20 mouse cellular contexts compared by ENCODE assay signal in genomic region chr5:34269921-34270465, GRCm38 (mm10). TPM values are rescaled to one million over a fixed set of nuclear protein-coding genes. Genes with fewer than 3 reads are reported as not detected.
A peak's percentile ranks its signal among the peaks of the same experiment; 100 is the strongest.
DNase-seq lines count a peak whose midpoint lies in the region; ATAC-seq and TF ChIP-seq lines count a peak whose summit lies in the region.
"Had no signal": no experiment of that assay in that cellular context is flagged by ENCODE, and none has a peak within 500 bp of the region (broad histone marks: within the 10 kb centered on the region; RNA-seq: fewer than 3 reads in every experiment).

No protein-coding gene starts in this region.

- H3K36me3 ChIP-seq in hindbrain, postnatal 0 days (ENCODE audit: insufficient read depth, low read length) = no peaks in the 10 kb centered on the region
- no peaks in the 10 kb centered on the region for H3K36me3 ChIP-seq in hindbrain, embryonic 16.5 days (ENCODE audit: control insufficient read depth, insufficient read depth, low read length)
- no peaks in the 10 kb centered on the region for H3K36me3 ChIP-seq in forebrain, embryonic 10.5 days (replicated peaks)
- H3K36me3 ChIP-seq: embryonic facial prominence, embryonic 13.5 days; lung, embryonic 15.5 days; neural tube, embryonic 13.5 days had no signal

- no peak overlapping the region for H3K9ac ChIP-seq in hindbrain, postnatal 0 days (replicated peaks; ENCODE audit: low read length)
- H3K9ac ChIP-seq in hindbrain, embryonic 16.5 days (ENCODE audit: low read depth, low read length) = no peak overlapping the region
- H3K9ac ChIP-seq: embryonic facial prominence, embryonic 13.5 days; hindbrain, embryonic 14.5 days; lung, embryonic 15.5 days; neural tube, embryonic 13.5 days had no signal

- no peaks in the 10 kb centered on the region for H3K27me3 ChIP-seq in hindbrain, postnatal 0 days (ENCODE audit: insufficient read depth, low read length)
- no peaks in the 10 kb centered on the region for H3K27me3 ChIP-seq in hindbrain, embryonic 16.5 days (replicated peaks; ENCODE audit: control insufficient read depth, insufficient read depth, low read length)
- no peaks in the 10 kb centered on the region for H3K27me3 ChIP-seq in forebrain, embryonic 10.5 days (ENCODE audit: poor library complexity, severe bottlenecking)
- H3K27me3 ChIP-seq: embryonic facial prominence, embryonic 13.5 days; lung, embryonic 15.5 days; neural tube, embryonic 13.5 days had no signal

- H3K4me3 ChIP-seq in hindbrain, postnatal 0 days (ENCODE audit: low read length) = no peak overlapping the region
- H3K4me3 ChIP-seq in hindbrain, embryonic 16.5 days (ENCODE audit: low read length) = no peak overlapping the region
- H3K4me3 ChIP-seq in forebrain, embryonic 10.5 days = no peak overlapping the region
- H3K4me3 ChIP-seq: embryonic facial prominence, embryonic 13.5 days; left cerebral cortex, adult 2 months; lung, embryonic 15.5 days; neural tube, embryonic 13.5 days had no signal

- no peak for ATAC-seq in hindbrain, postnatal 0 days
- ATAC-seq in hindbrain, embryonic 16.5 days = no peak
- peak; percentile 75 for ATAC-seq in megakaryocyte-erythroid progenitor cell, adult 5-6 weeks (replicated peaks; ENCODE audit: low FRiP score, low TSS enrichment, poor library complexity, severe bottlenecking)

- DNase-seq in hindbrain, postnatal 0 days (ENCODE audit: low spot score) = no peak
- peak; percentile 71 to 75 for DNase-seq in cerebellum, adult 18-20 months
- DNase-seq in liver = peak; percentile 40
- DNase-seq in layer of hippocampus, adult 11-12 months (ENCODE audit: low spot score) = no peak
- no peak for DNase-seq in retina, postnatal 1 day
- no peak for DNase-seq in forebrain, embryonic 10.5 days (ENCODE audit: extremely low spot score, low spot score)
- DNase-seq: adrenal gland, postnatal 25 days; kidney, adult 9 months; right cerebral cortex, postnatal 4 days; thymus, adult 18-20 months had no signal

- no peaks in the 10 kb centered on the region for H3K9me3 ChIP-seq in hindbrain, postnatal 0 days (ENCODE audit: low read length)
- no peaks in the 10 kb centered on the region for H3K9me3 ChIP-seq in hindbrain, embryonic 16.5 days (ENCODE audit: control insufficient read depth, low read length)
- H3K9me3 ChIP-seq in forebrain, embryonic 10.5 days = no peaks in the 10 kb centered on the region
- H3K9me3 ChIP-seq: embryonic facial prominence, embryonic 13.5 days; lung, embryonic 15.5 days; neural tube, embryonic 13.5 days had no signal

- WGBS in hindbrain, postnatal 0 days = 67% methylated on average over 12 of the region's 12 CpGs
- WGBS in hindbrain, embryonic 16.5 days = 73% methylated on average over 12 of the region's 12 CpGs
- 78% methylated on average over 12 of the region's 12 CpGs for WGBS in forebrain, embryonic 10.5 days

- no peak overlapping the region for H3K4me2 ChIP-seq in hindbrain, postnatal 0 days (ENCODE audit: low read depth, low read length)
- H3K4me2 ChIP-seq in hindbrain, embryonic 16.5 days (ENCODE audit: low read length) = no peak overlapping the region
- H3K4me2 ChIP-seq: embryonic facial prominence, embryonic 13.5 days; hindbrain, embryonic 14.5 days; lung, embryonic 15.5 days; neural tube, embryonic 13.5 days had no signal

- peak overlapping the region; percentile 22; the same call in 1 of the 2 replicates for H3K27ac ChIP-seq in hindbrain, postnatal 0 days
- no peak overlapping the region for H3K27ac ChIP-seq in hindbrain, embryonic 16.5 days (ENCODE audit: low read depth, low read length)
- no peak overlapping the region for H3K27ac ChIP-seq in forebrain, embryonic 10.5 days
- H3K27ac ChIP-seq: embryonic facial prominence, embryonic 13.5 days; hindbrain, embryonic 14.5 days; left cerebral cortex, adult 2 months; lung, embryonic 15.5 days; neural tube, embryonic 13.5 days had no signal

- no peak for TF ChIP-seq CTCF in hindbrain, postnatal 0 days (IDR thresholded peaks at IDR 0.05; ENCODE audit: low read depth)

- peaks cover 5% of the 10 kb centered on the region; the same call in 1 of the 2 replicates for H3K4me1 ChIP-seq in hindbrain, postnatal 0 days (ENCODE audit: insufficient read depth, low read length)
- H3K4me1 ChIP-seq in hindbrain, embryonic 16.5 days (ENCODE audit: control insufficient read depth, insufficient read depth, low read depth, low read length) = no peaks in the 10 kb centered on the region; the same call in 1 of the 2 replicates
- peaks cover 4% of the 10 kb centered on the region; the same call in 1 of the 2 replicates for H3K4me1 ChIP-seq in forebrain, embryonic 10.5 days
- H3K4me1 ChIP-seq: lung, embryonic 15.5 days had no signal

RNA-seq across cellular contexts. Expression of gene Zfyve28, which starts 18.3 kb away (rescaled TPM):
- total RNA-seq in hindbrain, postnatal 0 days (2014; rRNA removed) = 10.1 and 13.9 TPM in 2 replicates
- polyA plus RNA-seq in hindbrain, postnatal 0 days (2015; fragmentation: Nextera tagmentation; extraction: Ambion mirVana) = 3.0 and 3.8 TPM in 2 replicates
- polyA plus RNA-seq in hindbrain, embryonic 16.5 days (2015; fragmentation: Nextera tagmentation; extraction: Ambion mirVana) = 4.6 and 5.2 TPM in 2 replicates
- not detected in 2 replicates for total RNA-seq in megakaryocyte-erythroid progenitor cell, adult 5-6 weeks (2014; fragmentation: Nextera tagmentation)
- total RNA-seq in megakaryocyte-erythroid progenitor cell, adult 5-6 weeks (2017) = not detected in 2 replicates
- polyA plus RNA-seq in forebrain, embryonic 10.5 days (2016; fragmentation: Nextera tagmentation; extraction: Ambion mirVana) = 1.1 and 1.9 TPM in 2 replicates
- total RNA-seq: common myeloid progenitor, adult 5-6 weeks had no signal

RNA-seq across cellular contexts. Expression of gene Cfap99, which starts 18.4 kb away (rescaled TPM):
- 0.97 TPM in 1 of 2 replicates, not detected in the other for total RNA-seq in hindbrain, postnatal 0 days (2014; rRNA removed)
- 0.13 and 0.19 TPM in 2 replicates for polyA plus RNA-seq in hindbrain, postnatal 0 days (2015; fragmentation: Nextera tagmentation; extraction: Ambion mirVana)
- polyA plus RNA-seq in hindbrain, embryonic 16.5 days (2015; fragmentation: Nextera tagmentation; extraction: Ambion mirVana) = 0.19 TPM in 1 of 2 replicates, not detected in the other
- not detected in 2 replicates for total RNA-seq in megakaryocyte-erythroid progenitor cell, adult 5-6 weeks (2014; fragmentation: Nextera tagmentation)
- not detected in 2 replicates for total RNA-seq in megakaryocyte-erythroid progenitor cell, adult 5-6 weeks (2017)
- polyA plus RNA-seq in forebrain, embryonic 10.5 days (2016; fragmentation: Nextera tagmentation; extraction: Ambion mirVana) = not detected in 2 replicates
- total RNA-seq: adrenal gland, postnatal 25 days; common myeloid progenitor, adult 5-6 weeks had no signal
- polyA plus RNA-seq: C2C12; embryonic facial prominence, embryonic 13.5 days; limb, embryonic 11.5 days; neural tube, embryonic 13.5 days had no signal

Comparison
In these comparisons a context has a peak if more than half of its experiments do, and no peak if none do; other contexts are left out.
1. DNase-seq: peak in cerebellum, adult 18-20 months (2 of 2) and liver (single experiment); none in hindbrain, postnatal 0 days (single experiment), layer of hippocampus, adult 11-12 months (single experiment), retina, postnatal 1 day (single experiment) and forebrain, embryonic 10.5 days (single experiment).